Mouse (Mus musculus) adrenal gland, postnatal 25 days (tissue): ENCODE results near the gene Zfp280b. TPM values are rescaled to one million over a fixed set of nuclear protein-coding genes. Genes with fewer than 3 reads are reported as not detected.
"Not testable (repeated sequence)": the region's sequence is repeated elsewhere in the genome, so short reads cannot be mapped to it uniquely, and the experiment has no call there.

Experiments
- DNase-seq: peaks from one replicate; pipeline ENCODE4 v3.0.0; 2021; ENCODE audit warnings: mixed read lengths
- long read RNA-seq: library from polyadenylated mRNA; stranded (forward); transcript quantifications from one replicate; pipeline ENCODE4 v2.0.0, GENCODE M21; 2021
- total RNA-seq: library from RNA; stranded (reverse); gene quantifications from 2 replicates; pipeline ENCODE4 v1.2.3, GENCODE M21; 2021

Gene Zfp280b
- 11.0 and 11.4 TPM in 2 replicates for total RNA-seq
- long read RNA-seq, partial matches to known transcripts = 0 of 1 reads
- long read RNA-seq, other reads (novel, unspliced or antisense) = 1 of 1 reads

DNA sequence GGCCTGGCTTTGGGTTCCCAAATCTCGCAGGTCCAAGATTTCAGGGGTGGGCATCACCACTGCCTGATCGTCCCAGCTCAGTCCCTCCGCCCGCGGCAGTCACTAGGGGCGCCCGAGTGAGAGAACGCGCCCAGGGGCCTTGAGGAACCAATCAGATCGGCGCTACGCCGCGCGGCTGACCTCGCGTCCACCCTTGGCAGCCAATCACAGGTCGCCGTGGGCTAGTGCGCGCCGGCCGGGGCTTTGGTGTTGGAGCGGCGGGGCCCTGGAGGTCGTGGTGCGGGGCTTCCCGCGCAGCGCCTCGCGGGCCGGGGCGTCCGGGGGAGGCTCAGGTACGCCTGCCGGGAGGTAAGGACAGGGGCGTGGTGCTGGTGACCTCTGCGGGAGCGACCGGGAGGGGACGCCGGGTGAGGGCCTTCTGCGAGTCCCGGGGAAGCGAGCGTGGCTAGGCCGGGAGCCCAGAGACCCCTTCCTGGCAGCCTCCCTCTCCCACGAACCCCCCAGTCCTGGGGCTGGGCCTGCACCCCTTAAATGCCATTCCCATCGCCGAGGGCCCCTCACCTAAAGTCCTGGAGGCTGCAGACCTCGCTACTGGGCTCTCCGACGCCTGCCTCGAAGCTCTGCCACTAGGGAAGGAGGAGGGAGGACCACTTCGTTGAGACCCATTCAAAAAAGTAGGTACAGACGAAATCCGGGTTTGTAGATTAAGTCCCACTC lies at the start of gene Zfp280b:
Gene Zfp280b, plus strand, starts transcription at position 249 of the 717 bp plus-strand sequence.
- DNase-seq = peak; percentile 97

DNA sequence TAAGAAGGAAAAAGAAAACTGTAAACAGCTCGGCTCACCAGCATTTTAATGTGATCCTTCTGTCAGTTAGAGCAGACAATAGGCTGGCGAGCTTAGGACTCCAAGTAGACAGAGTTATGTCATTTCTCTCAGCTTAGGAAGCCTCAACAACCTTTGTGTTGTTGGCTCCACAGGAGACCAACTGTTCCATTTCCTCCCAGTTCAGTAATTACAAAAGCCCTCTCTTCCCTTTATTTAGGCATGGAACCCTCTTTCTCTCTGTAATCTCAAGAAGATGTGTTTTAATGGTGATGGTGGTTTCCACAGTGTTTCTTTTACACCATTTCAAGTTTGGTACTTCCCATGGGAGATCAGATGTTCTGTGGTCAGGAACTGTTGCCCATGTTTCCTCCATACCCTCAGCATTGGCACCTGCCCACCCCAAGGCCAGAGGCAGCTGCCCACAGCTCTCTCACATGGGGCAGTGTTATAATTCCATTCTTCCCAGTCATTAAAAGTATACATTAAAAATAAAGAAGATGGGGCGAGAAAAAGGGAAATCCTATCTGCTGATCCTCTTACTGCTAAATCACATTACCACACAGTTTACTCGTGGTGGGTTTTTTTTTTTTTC lies 41.9 kb upstream of the Zfp280b start:
- no peak for DNase-seq

DNA sequence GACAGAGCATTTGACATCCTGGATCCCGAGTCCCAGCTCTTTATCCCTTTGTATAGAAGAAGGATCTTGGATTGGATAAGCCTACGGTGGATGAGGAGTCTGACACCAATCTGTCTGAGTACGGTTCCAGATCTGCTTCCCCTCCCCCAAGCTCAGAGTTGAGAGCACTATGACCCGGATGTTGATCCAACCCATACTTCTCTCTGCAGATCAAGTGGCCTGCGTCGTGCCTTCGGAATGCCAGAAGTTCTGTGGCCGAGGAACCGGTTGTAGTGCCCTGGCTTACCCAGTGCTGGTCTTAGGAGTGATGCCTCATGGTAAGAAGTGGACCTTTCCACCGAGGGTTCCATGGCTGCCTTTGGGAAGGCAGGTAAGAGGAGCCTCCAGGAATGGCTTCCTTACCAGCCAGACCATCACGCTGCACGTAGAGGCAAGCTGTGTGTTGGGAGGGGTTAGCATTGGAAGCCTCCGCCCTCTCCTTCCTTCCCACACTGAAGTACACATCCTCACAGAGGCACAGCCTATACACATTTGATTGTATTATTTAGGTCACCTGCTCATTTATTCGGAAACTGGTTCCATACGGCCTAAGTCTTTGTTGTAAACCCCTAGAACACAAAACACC lies 38.7 kb upstream of the Zfp280b start:
- DNase-seq = no peak

DNA sequence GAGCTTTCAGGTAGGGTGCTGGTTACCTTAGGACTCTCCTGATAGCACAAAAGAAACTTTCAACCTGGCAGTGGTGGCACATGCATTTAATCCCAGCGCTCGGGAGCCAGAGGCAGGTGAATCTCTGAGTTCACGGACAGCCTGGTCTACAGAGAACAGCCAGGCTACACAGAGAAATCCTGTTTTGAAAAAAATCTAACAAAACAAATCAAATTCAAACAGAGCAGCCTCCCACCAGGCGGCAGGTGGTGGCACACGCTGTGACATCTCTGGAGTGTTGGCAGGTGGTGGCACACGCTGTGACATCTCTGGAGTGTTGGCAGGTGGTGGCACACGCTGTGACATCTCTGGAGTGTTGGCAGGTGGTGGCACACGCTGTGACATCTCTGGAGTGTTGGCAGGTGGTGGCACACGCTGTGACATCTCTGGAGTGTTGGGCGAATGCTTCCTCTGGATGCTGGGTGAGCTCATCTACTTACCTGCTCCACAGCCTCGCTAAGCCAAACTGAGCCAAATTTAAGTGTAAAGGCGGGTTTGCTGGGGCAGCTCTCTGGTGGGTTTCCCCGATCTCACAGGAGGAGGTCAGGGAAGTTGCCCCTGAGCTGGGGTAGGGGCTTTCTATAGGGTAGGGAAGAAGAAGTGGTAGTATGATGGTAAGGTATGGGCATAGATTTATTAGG lies 37.8 kb upstream of the Zfp280b start:
- DNase-seq = not testable (repeated sequence)

DNA sequence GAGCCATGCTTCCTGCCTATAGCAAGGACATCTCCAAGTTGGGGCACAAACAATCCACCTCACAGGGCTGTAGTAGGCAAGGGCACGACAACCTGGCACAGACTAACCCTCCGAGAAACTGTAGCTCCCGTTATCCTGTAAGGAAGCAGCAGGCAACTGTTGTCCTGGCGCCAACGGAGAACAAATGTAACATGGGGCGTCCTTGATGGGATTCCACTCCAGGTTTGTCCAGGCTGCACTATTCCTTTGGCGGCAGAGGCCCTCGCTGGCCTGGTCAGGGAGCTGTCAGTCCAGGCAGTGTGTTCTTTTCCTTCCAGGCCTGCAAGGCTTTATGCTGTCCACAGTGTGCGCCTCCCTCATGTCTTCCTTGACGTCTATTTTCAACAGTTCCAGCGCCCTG lies 37.0 kb upstream of the Zfp280b start:
- DNase-seq = no peak

DNA sequence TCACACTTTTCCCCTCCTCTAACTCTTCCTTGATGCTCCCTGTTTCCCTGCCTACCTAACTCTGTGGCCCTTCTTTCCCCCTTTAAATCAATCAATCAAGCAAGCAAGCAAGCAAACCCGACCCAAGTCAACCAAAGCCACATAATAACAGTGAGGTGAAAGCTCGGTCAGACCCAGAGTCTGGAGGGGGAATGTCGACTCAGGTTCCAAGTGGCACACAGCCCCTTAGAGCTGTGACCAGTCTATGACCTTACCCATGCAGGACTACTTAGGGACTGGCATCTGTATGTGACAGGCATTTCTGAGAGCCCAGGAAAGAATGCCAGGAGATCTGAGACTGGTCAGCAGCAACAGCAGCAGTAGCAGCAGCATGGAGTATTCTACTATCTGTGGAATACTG lies 36.1 kb upstream of the Zfp280b start:
- DNase-seq = no peak

DNA sequence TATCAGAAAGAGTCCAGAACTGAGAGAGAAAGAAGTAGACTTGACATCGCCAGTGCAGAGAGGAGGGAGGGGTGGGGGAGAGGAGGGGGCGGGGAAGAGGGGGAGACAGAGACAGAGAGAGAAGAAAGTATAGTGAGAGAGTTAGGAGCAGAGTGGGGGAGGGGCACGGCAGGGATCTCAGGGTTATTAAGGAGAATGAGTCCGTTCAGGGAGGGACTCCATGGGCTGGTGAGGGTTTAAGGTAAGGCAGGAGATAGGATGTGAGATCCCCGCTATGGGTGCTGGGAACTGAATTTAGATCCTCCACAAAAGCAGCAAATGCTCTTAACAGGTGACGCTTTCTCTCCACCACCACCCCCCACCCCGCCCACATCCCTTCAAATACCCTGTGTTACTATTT lies 31.3 kb upstream of the Zfp280b start:
- no peak for DNase-seq

DNA sequence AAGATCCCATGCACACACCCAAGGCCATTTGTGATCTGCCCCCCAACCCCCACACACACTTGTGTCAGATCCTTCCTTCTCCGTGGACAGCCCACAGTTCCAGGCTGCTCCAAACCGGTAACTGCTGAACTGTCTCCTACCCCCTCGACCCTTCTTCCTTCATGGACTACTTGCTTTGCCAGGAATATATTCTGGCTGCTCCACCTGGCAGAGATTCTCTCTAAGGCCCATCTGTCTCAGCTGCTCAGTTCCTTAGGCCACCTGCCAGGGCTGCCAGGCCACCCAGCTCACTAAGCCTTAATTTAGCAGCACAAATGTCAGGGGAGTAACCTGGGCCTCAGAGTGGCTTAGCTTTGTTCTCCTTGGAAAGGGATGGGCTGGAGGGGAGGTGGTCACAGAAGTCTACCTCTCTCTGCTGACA lies 30.3 kb upstream of the Zfp280b start:
- peak; percentile 18 for DNase-seq

DNA sequence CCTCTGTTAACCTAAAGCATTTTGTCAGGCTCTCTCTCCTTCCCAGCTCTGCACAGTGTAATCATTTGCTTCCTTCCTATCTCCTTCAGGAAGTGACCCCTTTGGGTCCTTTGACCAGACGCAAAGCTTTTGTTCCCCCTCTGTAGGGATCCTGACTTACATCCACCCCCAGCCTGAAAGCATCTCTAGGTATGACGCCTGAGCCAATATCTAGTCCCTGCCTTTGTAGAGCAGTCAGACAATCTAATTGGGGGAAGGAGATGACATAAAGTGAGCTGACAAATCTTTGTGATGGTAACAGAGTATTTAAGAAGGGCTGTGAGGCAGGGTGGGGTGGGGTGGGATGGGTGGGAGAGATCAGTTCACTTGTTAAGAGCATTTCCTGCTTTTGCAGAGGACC lies 29.8 kb upstream of the Zfp280b start:
- no peak for DNase-seq

DNA sequence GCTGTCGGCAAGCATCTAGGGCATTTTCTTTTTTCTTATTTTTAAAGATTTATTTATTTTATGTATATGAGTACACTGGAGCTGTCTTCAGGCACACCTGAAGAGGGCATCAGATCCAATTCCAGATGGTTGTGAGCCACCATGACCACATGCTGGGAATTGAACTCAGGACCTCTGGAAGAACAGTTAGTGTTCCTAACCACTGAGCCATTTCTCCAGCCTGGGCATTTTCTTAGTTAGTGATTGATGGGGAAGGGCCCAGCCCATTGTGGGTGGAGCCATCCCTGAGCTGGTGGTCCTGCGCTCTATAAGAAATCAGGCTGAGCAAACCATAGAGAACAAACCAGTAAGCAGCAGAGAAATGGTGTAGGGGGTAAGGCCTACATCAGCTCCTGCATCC lies 29.2 kb upstream of the Zfp280b start:
- no peak for DNase-seq

DNA sequence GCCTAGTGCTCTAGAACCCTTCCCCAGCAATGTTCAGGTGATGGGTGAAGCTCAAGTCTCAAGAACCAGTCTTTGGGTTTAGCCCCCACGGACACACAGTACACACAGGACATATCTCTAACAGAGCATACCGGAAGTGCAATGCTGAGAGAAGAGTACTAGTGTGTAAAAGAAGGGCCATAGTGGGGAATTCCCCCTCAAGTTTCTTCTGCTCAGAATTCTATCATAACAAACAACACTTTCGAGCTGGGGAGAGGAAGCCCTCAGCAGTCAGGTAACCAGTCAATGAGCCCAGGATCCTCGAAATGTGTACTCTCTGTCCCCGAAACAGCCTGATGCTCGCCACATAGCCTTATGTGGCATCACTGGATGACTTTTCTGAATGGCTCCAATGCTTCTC lies 26.1 kb upstream of the Zfp280b start:
- no peak for DNase-seq

DNA sequence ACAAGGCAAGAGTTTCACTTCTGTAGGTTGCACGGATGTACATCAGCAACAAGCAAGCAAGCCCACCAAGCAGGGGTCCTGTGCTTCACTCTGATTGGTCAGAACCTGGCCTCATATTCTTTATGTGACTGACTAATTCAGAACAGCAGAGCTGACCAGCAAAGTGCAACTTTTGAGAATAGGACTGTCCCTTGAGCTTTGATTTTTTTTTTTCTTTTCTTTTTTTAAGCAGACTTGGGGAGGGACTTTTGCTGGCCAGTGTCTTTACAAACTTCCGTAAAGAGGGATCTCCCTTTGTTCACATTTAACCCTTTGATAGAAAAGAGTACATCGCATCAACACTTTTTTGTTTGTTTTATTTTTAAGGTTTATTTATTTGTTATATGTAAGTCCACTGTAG lies 22.6 kb upstream of the Zfp280b start:
- no peak for DNase-seq

DNA sequence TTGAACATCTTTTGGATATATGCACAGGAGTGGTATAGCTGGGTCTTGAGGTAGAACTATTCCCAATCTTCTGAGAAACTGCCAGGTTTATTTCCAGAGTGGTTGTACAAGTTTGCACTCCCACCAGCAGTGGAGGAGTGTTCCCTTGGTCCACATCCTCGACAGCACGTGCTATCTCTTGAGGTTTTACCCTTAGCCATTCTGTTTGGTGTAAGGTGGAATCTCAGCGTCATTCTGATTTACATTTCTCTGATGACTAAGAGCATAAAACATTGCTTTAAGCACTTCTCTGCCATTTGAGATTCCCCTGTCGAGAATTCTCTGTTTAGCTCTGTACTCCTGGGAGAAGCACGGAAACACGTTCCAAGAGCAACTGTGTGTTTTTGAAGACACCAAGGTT lies 19.5 kb upstream of the Zfp280b start:
- no peak for DNase-seq

DNA sequence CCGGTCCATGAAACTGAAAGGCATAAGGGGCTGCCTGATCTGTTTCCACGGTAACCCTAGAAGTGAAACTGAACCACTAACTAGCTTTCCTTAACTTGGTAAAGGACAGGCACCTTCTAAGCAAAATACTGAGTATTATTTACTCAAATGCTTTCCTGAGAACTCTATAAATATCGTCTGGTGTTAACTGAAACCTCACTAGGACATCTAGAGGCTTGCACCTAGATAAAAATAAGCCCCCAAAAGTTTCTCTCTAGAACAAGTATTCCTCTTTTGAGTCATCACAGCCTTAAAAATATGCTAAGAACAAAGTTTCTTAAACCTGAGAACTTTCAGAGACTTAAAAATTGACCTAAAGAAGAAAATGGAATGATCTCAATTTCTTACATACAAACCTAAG lies 15.6 kb upstream of the Zfp280b start:
- no peak for DNase-seq

DNA sequence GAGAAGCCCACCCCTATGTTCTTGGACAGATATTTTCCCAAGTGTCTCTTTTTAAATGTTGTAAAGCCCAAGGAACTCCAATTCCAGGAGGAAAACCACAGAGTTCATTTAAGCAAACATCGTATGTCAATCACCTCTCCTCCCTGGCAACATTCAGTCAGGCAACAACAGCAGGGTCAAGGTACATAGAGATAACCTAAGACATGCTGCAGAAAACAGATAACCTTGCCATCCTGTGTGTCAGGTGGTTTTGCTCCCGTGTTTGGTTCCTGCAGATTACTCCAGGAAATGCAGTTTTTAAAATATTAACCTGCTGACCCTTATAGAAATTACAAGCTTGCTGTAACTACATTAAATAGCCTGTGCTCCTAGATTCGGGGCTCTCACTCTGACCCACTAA lies 10.7 kb upstream of the Zfp280b start:
- DNase-seq = no peak

DNA sequence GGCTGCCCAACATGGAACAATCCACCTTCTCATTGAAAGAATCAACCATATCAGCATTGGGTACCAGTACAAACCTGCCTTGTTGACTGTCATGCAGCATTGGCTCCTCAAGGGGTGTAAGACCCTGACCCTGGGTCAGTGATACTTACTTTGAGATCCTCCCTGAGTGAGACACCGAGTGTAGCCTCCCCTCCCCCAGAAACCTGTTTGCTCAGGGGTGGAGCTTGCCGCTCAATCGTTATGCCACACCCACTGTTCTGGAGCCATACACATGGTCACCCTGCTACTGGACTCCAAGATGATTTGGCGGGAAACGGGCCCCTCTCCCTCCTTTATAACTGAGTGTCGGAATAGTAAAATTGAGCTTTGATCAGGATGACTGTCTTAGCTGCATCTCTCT lies 8.5 kb upstream of the Zfp280b start:
- DNase-seq = no peak

DNA sequence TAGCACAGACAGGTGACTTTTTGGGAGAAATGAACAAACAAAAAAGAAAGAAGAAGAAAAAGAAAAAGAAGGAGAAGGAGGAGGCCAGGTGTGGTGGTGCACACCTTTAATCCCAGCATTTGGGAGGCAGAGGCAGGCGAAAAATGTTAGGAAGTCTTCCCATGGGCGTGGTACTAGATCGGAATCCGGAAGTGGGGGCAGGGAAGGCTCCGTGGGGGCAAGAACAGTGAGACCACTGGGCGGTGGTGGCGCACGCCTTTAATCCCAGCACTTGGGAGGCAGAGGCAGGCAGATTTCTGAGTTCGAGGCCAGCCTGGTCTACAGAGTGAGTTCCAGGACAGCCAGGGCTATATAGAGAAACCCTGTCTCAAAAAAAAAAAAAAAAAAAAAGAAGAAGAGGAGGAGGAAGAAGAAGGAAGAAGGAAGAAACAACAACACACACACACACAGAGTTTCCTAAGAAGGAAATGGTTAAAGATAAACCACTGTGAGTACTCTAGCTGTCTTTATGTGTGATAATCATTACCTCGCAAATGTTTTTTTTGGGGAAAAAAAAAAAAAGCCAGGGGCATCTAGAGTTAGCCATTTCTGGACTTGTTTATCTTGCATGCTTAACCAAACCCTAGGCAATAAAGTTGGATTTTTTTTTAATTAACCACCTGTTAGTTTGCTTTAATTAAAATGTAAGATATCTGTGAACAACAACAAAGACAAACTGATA lies 6.8 kb upstream of the Zfp280b start:
- no peak for DNase-seq

DNA sequence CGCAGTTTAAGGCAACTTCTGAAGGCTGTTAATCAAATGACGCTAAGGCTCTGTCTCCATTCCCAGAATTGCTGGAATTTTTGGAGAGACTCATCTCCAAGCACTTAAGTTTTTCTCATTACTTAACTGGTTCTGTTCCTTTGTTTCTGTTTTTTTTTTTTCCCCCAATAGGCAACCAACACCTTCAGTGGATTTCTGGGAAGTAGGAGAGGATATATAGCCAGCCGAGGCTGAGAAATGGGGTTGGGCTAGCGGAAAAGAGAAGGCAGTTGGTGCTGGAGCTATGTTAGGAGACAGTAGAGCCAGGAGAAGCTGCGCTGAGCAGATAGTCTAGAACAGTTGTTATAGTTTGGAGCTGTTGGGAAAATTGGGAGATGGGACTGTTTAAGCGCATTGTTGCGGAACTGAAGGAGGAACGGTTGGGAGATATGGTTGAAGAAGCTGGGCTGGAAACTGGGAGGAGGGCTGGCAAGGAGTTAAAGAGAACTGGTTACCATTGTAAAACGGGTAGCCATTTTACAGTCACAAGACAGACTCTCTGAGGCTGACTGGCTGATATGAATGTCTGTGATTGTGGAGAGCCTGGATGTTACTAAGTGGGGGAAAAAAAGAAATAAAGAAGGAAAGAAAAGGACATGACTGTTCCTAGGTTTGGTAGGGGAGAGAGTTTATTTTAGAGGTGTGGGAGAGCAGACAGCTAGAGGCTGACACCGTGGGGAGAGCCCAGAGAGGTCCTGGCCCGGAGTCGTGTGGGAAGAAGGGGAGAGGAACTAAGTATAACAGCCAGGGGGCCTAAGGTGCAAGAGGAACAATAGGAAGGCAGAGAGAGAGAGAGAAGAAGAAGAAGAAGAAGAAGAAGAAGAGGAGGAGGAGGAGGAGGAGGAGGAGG lies 5.1 kb upstream of the Zfp280b start:
- no peak for DNase-seq

DNA sequence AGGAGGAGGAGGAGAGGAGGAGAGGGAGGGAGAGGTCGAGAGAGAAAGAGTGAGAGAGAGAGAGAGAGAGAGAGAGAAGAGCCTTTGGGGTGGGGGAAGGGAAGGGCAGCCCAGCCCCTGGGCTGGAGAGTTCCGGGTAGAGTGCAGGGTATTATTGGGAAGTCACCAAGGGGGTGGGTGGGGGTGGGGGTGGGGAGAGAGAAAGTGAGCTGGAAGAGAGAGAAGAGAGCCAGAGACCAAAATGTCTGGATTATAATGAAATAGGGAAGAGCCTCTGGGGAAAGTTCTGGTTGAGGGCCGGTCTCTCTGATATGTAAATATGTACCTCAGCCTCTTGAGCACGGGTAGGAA lies 4.5 kb upstream of the Zfp280b start:
- no peak for DNase-seq

DNA sequence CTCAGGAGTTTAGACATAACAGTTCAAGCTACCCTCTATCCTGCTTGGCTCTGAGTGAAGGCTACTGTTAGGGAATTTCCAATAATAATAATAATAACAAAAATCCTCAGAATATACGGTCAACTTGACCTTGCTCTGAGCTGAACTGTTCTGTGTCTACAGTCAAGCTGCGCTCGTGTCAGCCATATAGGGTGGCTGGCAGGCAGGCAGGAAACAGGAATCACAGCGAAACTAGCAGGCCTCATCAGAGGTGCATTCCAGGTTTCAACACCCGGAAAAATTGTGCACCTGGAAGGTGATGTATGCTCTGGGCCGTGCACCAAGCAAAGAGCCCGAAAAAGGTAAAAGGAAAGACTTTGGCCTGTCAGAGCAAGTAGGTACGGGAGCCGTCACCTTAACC lies 4.1 kb upstream of the Zfp280b start:
- no peak for DNase-seq

DNA sequence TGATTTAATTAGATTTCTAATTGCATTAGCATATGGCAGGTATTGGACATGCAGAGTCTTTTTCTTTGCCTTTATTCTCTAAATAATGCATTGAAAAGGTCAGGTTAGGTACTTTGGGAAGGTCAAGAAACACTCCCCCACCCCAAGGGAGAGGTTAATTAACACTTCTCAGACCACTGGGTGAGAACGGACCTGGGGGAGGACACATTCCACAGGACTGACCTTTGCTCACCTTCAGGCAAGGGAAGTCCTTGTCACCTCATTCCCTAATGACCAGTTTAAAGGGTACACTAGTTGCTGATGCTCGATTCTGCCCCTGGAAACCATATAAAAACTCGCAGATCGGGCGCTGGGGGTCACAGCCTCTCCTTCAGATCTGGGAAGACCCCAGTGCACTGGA lies 3.2 kb upstream of the Zfp280b start:
- DNase-seq = no peak

DNA sequence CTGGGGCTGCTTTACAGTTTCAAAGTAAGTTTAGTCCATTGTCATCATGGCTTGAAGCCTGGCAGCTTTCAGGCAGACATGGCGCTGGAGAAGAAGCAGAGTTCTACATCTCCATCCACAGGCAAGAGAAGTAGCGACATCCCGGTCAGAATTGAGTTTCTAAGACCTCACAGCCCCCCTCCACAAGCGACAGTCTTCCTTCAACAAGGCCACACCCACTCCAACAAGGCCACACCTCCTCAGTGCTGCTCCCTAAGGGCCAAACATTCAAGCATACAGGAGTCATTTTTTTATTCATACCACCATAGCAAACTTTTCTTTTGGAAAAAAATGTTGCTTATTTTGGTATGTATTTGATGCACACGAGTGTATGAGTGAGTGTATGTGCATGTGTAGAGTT lies 2.0 kb upstream of the Zfp280b start:
- no peak for DNase-seq
